Mouse (Mus musculus): Measurements from ENCODE around the gene Slc11a2. TPM values are rescaled to one million over a fixed set of nuclear protein-coding genes. Genes with fewer than 3 reads are reported as not detected.
"Not testable (repeated sequence)": the region's sequence is repeated elsewhere in the genome, so short reads cannot be mapped to it uniquely, and the experiment has no call there.

Gene Slc11a2
- total RNA-seq, 2 experiments from 2014 or later, result 55.4 to 58.7 TPM

GRCm38 (mm10) chr15:100352711-100353250 lies 72.1 kb downstream of the Slc11a2 start, which contains the start of the genes Methig1 and Mettl7a2:
Gene Methig1, plus strand, starts transcription at chr15:100353149.
Gene Mettl7a2, plus strand, starts transcription at chr15:100353200.
- DNase-seq (ENCODE audit: low spot score in 2 of 2), result no peak

GRCm38 (mm10) chr15:100351501-100352060 lies 73.3 kb downstream of the Slc11a2 start:
- DNase-seq (ENCODE audit: low spot score in 2 of 2), result no peak

DNA sequence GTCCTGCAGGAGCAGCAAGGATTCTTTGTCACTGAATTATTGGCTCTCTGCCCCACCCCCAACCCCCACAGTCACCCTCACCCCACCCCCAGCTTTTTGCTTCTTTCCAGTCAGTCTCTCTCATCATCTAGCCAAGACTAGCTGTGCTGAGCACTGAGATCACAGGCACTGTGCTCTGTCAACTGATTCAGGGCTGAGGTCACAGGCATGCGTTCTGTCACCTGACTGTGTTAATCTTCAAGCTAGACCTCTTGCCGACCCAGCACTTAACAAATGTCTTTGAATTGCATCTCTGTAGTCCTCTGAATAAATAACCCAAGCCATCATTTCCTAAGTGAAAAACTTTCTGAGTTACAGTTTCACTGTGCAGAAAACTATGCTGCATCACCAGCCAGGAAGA lies 75.4 kb downstream of the Slc11a2 start:
- no peak for DNase-seq (ENCODE audit: low spot score in 2 of 2)

DNA sequence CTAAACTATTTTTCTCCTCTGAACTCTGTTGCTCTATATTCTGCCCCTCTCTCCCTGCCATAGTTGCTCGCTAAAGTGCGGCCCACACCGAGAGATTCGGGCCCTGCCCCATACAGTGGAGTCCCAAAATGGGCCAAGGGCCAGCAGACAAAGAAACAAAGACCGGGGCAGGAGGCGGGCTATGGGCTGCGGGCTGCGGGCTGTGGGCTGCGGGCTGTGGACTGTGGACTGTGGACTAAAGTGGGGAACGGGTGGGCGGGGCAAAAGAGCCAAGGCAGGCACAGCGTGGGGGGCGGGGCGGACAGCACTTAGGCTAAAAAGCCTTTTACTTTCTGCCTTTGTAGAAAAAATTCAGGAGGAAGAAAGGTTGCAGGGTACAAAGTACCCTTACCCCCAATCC lies 78.1 kb downstream of the Slc11a2 start:
- no peak for DNase-seq (ENCODE audit: low spot score in 2 of 2)

DNA sequence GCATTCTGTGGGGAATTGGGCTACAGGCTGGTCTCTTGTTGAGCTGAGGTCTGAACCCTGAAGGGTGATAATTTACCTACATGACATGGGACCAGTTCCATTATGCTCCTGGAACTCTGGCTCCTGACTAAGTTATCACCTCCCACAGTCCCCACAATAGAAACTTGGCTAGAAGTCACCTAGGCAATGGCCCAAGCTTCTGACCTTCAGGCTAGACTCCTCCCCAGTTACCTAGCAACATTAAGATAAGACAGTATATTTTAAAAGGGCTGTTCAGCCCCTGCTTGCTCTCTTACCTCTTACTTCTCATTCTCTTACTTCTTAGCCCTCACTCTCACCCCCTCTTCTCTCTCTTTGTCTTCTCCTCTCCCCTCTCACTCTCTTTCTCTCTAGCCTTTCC lies 79.4 kb downstream of the Slc11a2 start:
- no peak for DNase-seq (ENCODE audit: low spot score in 2 of 2)

- DNase-seq (ENCODE audit: low spot score in 2 of 2), result not testable (repeated sequence)
These were observed 83.4 kb downstream of the Slc11a2 start for GRCm38 (mm10) chr15:100341314-100341980.

Other genes starting within 250 kb of the Slc11a2 start
- gene Atf1, start 197.3 kb downstream of the Slc11a2 start, total RNA-seq (2021), result 10 to 100 TPM; 20.3 to 23.4 TPM
- not detected for gene Tmprss12, start 144.2 kb downstream of the Slc11a2 start, total RNA-seq (2021)
- 10 to 100 TPM; 45.8 to 48.5 TPM for gene Mettl7a1, start 120.9 kb downstream of the Slc11a2 start, total RNA-seq (2021)
- under 1 TPM; 0.30 to 0.57 TPM for gene Mettl7a3, start 90.1 kb downstream of the Slc11a2 start, total RNA-seq (2021)
- not detected for gene Methig1, start 71.9 kb downstream of the Slc11a2 start, total RNA-seq (2021)
- gene Mettl7a2, start 71.9 kb downstream of the Slc11a2 start, total RNA-seq (2021), result under 1 TPM; 0.58 to 0.77 TPM
- not detected for gene Higd1c, start 60.5 kb downstream of the Slc11a2 start, total RNA-seq (2021)
- gene Gm5475, start 2.9 kb downstream of the Slc11a2 start, total RNA-seq (2021), result not detected
- 10 to 100 TPM; 58.4 to 61.4 TPM for gene Letmd1, start 44.0 kb upstream of the Slc11a2 start, total RNA-seq (2021)
- 10 to 100 TPM; 26.0 to 26.2 TPM for gene Csrnp2, start 70.4 kb upstream of the Slc11a2 start, total RNA-seq (2021)
- gene Tfcp2, start 126.9 kb upstream of the Slc11a2 start, total RNA-seq (2021), result 10 to 100 TPM; 29.9 to 32.9 TPM
- gene Pou6f1, start 174.9 kb upstream of the Slc11a2 start, total RNA-seq (2021), result 100 to 1,000 TPM in 1 of 2 experiments, 10 to 100 TPM in 1; 98.2 to 104 TPM
- 100 to 1,000 TPM; 116 to 119 TPM for gene Dazap2, start 190.3 kb upstream of the Slc11a2 start, total RNA-seq (2021)
- gene Smagp, start 211.9 kb upstream of the Slc11a2 start, total RNA-seq (2021), result 1 to 10 TPM; 1.4 to 1.9 TPM
- 1 to 10 TPM; 5.4 to 5.7 TPM for gene Bin2, start 244.5 kb upstream of the Slc11a2 start, total RNA-seq (2021)